Mouse (Mus musculus) urinary bladder, postnatal 4 days (tissue): ENCODE measurements around the gene St3gal2.
"Not testable (repeated sequence)": the region's sequence is repeated elsewhere in the genome, so short reads cannot be mapped to it uniquely, and the experiment has no call there.

Experiments
- DNase-seq, 2 experiments: peaks; one replicate each; pipeline ENCODE4 v3.0.0; 2021 to 2022; ENCODE audit warnings: low spot score in 2 of 2

Gene St3gal2

DNA sequence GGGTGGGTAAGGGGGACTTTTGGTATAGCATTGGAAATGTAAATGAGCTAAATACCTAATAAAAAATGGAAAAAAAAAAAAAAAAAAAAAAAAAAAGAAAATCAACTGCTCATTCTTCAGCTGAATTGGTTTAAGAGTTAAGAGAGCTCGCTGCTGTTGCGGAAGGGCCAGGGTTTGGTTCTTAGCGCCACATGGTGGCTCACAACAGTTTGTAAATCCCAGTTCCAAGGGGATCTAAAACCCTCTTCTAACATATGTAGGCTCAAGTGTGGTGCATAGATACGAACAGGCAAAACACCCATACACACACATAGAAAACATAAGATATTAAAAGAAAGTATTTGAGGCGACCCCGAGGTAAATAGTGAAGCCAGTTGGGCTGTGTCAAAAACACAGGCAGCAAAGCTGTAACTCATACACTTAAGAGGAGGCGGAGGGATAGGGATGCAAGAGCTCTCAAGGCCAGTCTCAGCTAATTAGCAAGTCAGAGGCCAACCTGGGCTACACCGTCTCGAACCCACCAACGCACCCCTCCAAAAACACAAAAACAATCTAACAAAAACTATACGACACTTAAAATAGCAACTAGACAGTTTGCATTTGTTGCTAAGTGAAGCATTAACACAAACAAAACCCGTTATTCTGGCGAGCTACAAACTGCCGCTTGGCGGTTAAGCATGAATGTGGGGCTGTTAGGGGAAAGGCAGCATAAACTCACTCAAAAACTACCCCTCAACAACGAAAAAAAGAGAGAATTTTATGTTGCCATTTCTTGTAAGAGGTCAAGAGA is 77.1 kb downstream of the St3gal2 start:
- no peak for DNase-seq

DNA sequence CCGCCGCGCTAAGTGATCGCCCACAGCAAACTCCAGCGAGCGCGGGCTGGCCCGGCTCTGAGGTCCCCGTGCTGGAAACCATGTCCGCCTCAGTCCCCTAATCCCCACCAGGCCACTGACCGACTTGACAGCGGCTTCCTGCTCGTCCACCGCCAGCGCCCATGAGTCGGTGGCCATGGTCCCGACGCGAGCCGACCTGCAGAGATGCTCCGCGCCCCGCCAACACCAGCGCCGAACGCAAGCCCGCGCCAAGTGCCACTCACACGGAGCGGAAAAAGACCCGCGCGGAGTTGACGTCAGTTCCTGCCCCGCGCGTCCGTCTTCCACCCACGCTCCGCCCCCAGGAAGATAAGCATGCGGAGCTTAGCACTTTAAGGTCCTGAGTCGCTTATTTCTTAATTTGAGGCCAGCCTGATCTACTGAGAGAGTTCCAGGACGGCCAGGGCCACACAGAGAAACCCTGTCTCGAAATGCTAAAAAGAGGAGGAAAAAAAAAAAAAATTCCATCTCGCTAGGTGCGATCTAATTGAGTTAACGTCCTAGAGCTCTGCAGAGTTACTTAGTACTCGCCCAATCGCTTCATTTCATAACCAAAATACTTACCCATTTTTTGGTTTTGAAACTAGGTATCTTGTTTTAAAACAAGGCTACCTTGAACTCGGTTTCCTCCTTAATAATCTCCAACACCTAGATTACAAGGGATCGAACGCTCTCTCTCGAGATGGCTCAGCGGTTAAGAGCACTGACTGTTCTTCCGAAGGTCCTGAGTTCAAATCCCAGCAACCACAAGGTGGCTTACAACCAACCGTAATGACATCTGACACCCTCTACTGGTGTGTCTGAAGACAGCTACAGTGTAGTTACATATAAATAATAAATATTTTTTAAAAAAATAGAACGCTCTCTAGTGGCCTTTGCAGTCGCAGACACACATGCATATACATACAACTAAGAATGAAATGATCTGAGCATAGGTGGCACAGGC is 78.1 kb downstream of the St3gal2 start, which contains the start of gene Ddx19a:
Gene Ddx19a (minus strand): TSS at position 254 of the 985 bp plus-strand sequence.
- peak; percentile 79 to 89 for DNase-seq

DNA sequence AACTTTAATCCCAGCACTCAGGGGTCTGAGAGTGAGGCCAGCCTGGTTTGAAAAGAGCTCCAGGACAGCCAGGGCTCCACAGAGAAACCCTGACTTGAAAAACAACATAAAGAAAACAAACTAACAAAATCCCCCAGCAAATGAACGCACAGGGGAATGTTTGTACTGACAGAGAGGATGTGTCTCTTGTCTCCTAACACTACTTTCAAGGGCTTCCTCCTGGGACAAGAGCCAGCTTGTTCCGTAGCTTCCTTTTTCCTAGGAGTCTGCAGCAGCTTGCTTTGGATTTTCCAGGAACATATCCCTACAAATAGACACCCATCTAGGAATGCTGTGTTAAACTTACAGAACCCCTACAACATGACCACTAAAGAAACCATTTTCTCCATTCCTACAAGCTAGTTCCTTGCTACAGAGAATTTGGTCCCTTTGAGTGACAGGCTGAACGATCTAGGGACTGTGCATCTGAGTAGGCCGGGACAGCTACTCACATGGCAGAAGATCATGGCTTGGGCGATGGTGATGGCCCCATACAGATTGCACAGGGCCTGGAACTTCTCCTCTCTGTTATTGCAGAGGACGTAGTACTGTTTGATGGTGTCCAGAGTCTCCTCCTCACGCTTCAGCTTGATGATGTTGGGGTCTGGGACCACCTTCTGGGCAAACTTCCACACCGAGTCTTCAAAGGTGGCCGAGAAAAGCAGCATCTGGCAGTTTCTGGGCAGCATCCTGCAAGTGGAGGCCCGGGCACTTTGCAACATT is 90.7 kb downstream of the St3gal2 start:
- DNase-seq: not testable (repeated sequence)
